Mouse (Mus musculus) urinary bladder, postnatal 14 days (tissue): Measurements from ENCODE around the gene Dennd4a.
A peak's percentile ranks its signal among the peaks of the same experiment; 100 is the strongest.

Experiments
- DNase-seq: peaks from one replicate; pipeline ENCODE4 v3.0.0; 2021; ENCODE audit warnings: low spot score

Gene Dennd4a

GRCm38 (mm10) chr9:64810822-64811537, at the start of gene Dennd4a:
Gene Dennd4a (plus strand): TSS chr9:64811340.
- peak; percentile 98 for DNase-seq

- DNase-seq: no peak
Measured at GRCm38 (mm10) chr9:64764824-64765223, 46.3 kb upstream of the Dennd4a start.

- DNase-seq: no peak
Measured at GRCm38 (mm10) chr9:64766136-64766535, 45.0 kb upstream of the Dennd4a start.

- no peak for DNase-seq
Measured at GRCm38 (mm10) chr9:64767796-64768195, 43.3 kb upstream of the Dennd4a start.

- DNase-seq: peak; percentile 45
Measured at GRCm38 (mm10) chr9:64769066-64769695, 42.0 kb upstream of the Dennd4a start.

GRCm38 (mm10) chr9:64769911-64770310, 41.2 kb upstream of the Dennd4a start:
- no peak for DNase-seq

GRCm38 (mm10) chr9:64770411-64770849, 40.7 kb upstream of the Dennd4a start:
- no peak for DNase-seq

GRCm38 (mm10) chr9:64771236-64771635, 39.9 kb upstream of the Dennd4a start:
- DNase-seq: no peak

- DNase-seq: no peak
Measured at GRCm38 (mm10) chr9:64773254-64773653, 37.9 kb upstream of the Dennd4a start.

GRCm38 (mm10) chr9:64773936-64774335, 37.2 kb upstream of the Dennd4a start:
- DNase-seq: no peak

GRCm38 (mm10) chr9:64774411-64774811, 36.7 kb upstream of the Dennd4a start:
- no peak for DNase-seq

GRCm38 (mm10) chr9:64774883-64775282, 36.3 kb upstream of the Dennd4a start:
- no peak for DNase-seq

GRCm38 (mm10) chr9:64775491-64775890, 35.6 kb upstream of the Dennd4a start:
- DNase-seq: no peak

- DNase-seq: peak; percentile 34
Measured at GRCm38 (mm10) chr9:64777441-64777987, 33.6 kb upstream of the Dennd4a start.

- DNase-seq: no peak
Measured at GRCm38 (mm10) chr9:64778151-64778550, 33.0 kb upstream of the Dennd4a start.

GRCm38 (mm10) chr9:64779628-64780027, 31.5 kb upstream of the Dennd4a start:
- no peak for DNase-seq

- no peak for DNase-seq
Measured at GRCm38 (mm10) chr9:64783511-64783910, 27.6 kb upstream of the Dennd4a start.

GRCm38 (mm10) chr9:64784841-64785240, 26.3 kb upstream of the Dennd4a start:
- peak; percentile 73 for DNase-seq

GRCm38 (mm10) chr9:64786216-64786905, 24.8 kb upstream of the Dennd4a start:
- no peak for DNase-seq

GRCm38 (mm10) chr9:64788070-64788469, 23.1 kb upstream of the Dennd4a start:
- DNase-seq: no peak

GRCm38 (mm10) chr9:64789341-64789761, 21.8 kb upstream of the Dennd4a start:
- no peak for DNase-seq

GRCm38 (mm10) chr9:64789887-64790400, 21.2 kb upstream of the Dennd4a start:
- no peak for DNase-seq
